Mouse (Mus musculus) embryonic facial prominence, embryonic 10.5 days (tissue): ENCODE data around the gene Ebp. TPM values are rescaled to one million over a fixed set of nuclear protein-coding genes. Genes with fewer than 3 reads are reported as not detected.
A peak's percentile ranks its signal among the peaks of the same experiment; 100 is the strongest.

ENCODE experiments used
- DNase-seq: peaks from one replicate; pipeline ENCODE4 v3.0.0-alpha.2; 2017; ENCODE audit warnings: low spot score
- H3K27ac ChIP-seq: fragments of 300-500 bp; sonication (generic); replicated peaks from 2 replicates; pipeline ENCODE4 v1.5.1; 2016; ENCODE audit warnings: mild to moderate bottlenecking
- H3K27me3 ChIP-seq: fragments of 300-500 bp; sonication (generic); replicated peaks from 2 replicates; pipeline ENCODE4 v1.6.1; 2016; ENCODE audit warnings: low read depth, mild to moderate bottlenecking; ENCODE audit not compliant: poor library complexity, severe bottlenecking
- H3K36me3 ChIP-seq: fragments of 300-500 bp; sonication (generic); replicated peaks from 2 replicates; pipeline ENCODE4 v1.6.1; 2016; ENCODE audit warnings: mild to moderate bottlenecking, moderate library complexity
- H3K4me1 ChIP-seq: fragments of 300-500 bp; sonication (generic); 2 replicates; pipeline ENCODE4 v1.6.1; 2016
- H3K4me3 ChIP-seq: fragments of 300-500 bp; sonication (generic); 2 replicates; pipeline ENCODE4 v1.5.1; 2016; ENCODE audit warnings: mild to moderate bottlenecking, moderate library complexity
- H3K9me3 ChIP-seq: fragments of 300-500 bp; sonication (generic); 2 replicates; pipeline ENCODE4 v1.6.1; 2016; ENCODE audit warnings: mild to moderate bottlenecking
- WGBS: fragments of 180-500 bp; shearing (Covaris S2); methylation state at CpG from one replicate; pipeline ENCODE4 v1.1.7; 2016; 5-methylcytosine and 5-hydroxymethylcytosine counted together
- polyA plus RNA-seq: library from polyadenylated mRNA; unstranded; fragments of >200 nt; fragmentation: Nextera tagmentation; extraction: Ambion mirVana; gene quantifications from 2 replicates; pipeline ENCODE4 v1.2.1, GENCODE M21; 2016

The Ebp gene
- polyA plus RNA-seq = 25.8 and 35.2 TPM in 2 replicates

DNA sequence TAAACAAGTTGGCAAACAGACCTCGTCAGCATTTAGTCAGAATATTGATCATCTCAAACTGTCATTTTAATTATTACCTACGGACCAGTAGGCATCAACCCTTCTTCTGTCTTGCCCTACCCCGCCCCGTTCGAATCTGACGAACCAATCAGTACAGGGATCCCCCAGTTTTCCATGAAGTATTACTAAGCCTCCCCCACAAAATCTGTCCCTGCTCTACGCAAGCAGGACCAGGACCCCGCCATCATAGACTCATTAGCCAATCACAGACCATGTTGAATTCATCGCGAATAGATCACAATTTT lies at the start of gene Ebp:
Gene Ebp, minus strand, starts transcription at position 94 of the 305 bp plus-strand sequence.
- peak within 1 kb of the TSS; percentile 66 for H3K4me3 ChIP-seq
- H3K36me3 ChIP-seq = no peaks in the 10 kb centered on the region
- no peaks in the 10 kb centered on the region for H3K9me3 ChIP-seq
- H3K27me3 ChIP-seq = no peaks in the 10 kb centered on the region
- H3K27ac ChIP-seq = peak within 1 kb of the TSS; percentile 87
- WGBS = 20% methylated on average over 10 of the region's 10 CpGs
- no peak for DNase-seq
- H3K4me1 ChIP-seq = no peaks in the 10 kb centered on the region

DNA sequence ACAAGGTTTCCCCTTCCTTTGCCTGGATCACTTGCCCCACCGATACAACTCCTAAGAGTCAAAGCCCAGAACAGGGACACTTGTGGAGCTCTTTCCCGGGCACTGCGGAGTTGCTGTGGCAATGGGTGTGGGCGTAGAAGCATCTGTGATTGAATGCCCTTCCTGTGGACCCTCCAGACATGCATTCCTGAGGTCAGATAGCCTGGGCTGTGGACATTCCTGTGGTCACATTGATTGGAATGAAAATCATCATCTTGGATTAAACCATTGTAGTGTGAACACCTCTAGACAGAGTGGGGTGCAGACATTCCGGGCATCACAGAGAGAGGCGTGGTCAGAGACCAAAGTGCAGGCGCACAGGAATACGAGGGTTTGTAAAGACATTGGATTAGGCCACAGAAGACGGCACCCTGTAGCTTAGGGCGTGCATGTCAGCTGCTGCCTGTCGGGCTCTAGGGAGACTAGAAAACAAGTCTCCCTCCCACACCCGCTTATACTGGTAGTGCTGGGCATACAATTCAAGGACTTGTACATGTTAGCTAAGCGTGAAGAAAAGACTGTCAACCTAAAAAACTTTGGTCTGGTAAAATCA lies 45.6 kb upstream of the Ebp start:
- Histone ChIP-seq H3K36me3 (peaks cover 21% of the 10 kb centered on the region), H3K27ac (no peak overlapping the region), H3K4me1 (no peaks in the 10 kb centered on the region), H3K27me3 (no peaks in the 10 kb centered on the region), H3K9me3 (no peaks in the 10 kb centered on the region), H3K4me3 (no peak overlapping the region)
- WGBS = 79% methylated on average over 13 of the region's 13 CpGs
- no peak for DNase-seq

DNA sequence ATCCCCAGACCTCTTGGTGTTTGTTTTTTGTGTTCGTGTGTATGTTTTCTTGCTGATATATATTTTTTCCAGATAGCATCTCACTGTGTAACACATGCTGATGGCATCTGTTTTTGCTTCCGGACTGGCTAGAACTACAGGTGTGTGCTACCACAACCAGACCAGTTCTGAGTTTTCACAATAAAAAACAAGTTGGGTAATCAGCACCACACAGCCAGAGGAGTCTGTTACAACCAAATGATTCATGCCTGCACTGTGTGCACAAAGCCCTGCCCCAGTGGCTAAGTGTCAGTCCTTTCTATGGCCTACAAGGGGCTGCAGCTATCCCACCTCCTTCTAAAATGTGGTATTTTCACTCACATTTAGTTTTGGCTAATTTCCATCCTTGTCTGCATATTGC lies 43.4 kb upstream of the Ebp start:
- no peak overlapping the region for H3K27ac ChIP-seq
- H3K4me3 ChIP-seq = no peak overlapping the region
- no peaks in the 10 kb centered on the region for H3K9me3 ChIP-seq
- peaks cover 13% of the 10 kb centered on the region for H3K36me3 ChIP-seq
- no peaks in the 10 kb centered on the region for H3K27me3 ChIP-seq
- DNase-seq = no peak
- no peaks in the 10 kb centered on the region for H3K4me1 ChIP-seq
- 88% methylated on average over 2 of the region's 2 CpGs for WGBS

DNA sequence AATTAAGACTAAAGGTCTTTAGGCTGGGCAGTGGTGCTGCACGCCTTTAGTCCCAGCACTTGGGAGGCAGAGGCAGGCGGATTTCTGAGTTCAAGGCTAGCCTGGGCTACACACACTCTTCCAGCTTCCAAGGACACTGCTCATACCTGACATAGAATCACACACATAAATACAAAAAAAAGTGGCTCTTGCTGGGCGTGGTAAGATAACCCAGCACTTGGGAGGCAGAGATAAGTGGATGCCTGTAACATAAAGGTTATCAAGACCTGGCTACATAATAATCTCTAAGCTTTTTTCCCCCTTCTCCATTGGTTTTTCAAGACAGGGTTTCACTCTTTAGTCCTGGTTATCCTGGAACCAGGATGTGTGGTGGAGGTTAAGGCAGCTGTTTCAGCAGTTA lies 40.3 kb upstream of the Ebp start:
- no peak overlapping the region for H3K4me3 ChIP-seq
- no peaks in the 10 kb centered on the region for H3K9me3 ChIP-seq
- 78% methylated on average over 3 of the region's 3 CpGs for WGBS
- no peaks in the 10 kb centered on the region for H3K27me3 ChIP-seq
- no peak overlapping the region for H3K27ac ChIP-seq
- no peaks in the 10 kb centered on the region for H3K4me1 ChIP-seq
- H3K36me3 ChIP-seq = no peaks in the 10 kb centered on the region
- DNase-seq = no peak

- Histone ChIP-seq H3K4me3 (no peak overlapping the region), H3K4me1 (no peaks in the 10 kb centered on the region), H3K9me3 (no peaks in the 10 kb centered on the region), H3K36me3 (no peaks in the 10 kb centered on the region), H3K27ac (no peak overlapping the region), H3K27me3 (no peaks in the 10 kb centered on the region)
- DNase-seq = no peak
- 75% methylated on average over 4 of the region's 4 CpGs for WGBS
Measured at GRCm38 (mm10) chrX:8230272-8230671, 37.0 kb upstream of the Ebp start.

GRCm38 (mm10) chrX:8223473-8223872 lies 30.2 kb upstream of the Ebp start:
- H3K4me1 ChIP-seq = no peaks in the 10 kb centered on the region
- WGBS = 89% methylated on average over 7 of the region's 7 CpGs
- DNase-seq = no peak

GRCm38 (mm10) chrX:8222678-8223421 lies 29.5 kb upstream of the Ebp start:
- DNase-seq = no peak
- 52% methylated on average over 7 of the region's 7 CpGs for WGBS
- Histone ChIP-seq H3K4me3 (no peak overlapping the region), H3K4me1 (no peaks in the 10 kb centered on the region), H3K27ac (no peak overlapping the region), H3K27me3 (peaks cover 14% of the 10 kb centered on the region), H3K36me3 (no peaks in the 10 kb centered on the region), H3K9me3 (no peaks in the 10 kb centered on the region)

More at GRCm38 (mm10) chrX:8223473-8223872, 30.2 kb upstream of the Ebp start:
- no peaks in the 10 kb centered on the region for H3K9me3 ChIP-seq
- H3K4me3 ChIP-seq = no peak overlapping the region
- H3K27me3 ChIP-seq = peaks cover 10% of the 10 kb centered on the region
- no peaks in the 10 kb centered on the region for H3K36me3 ChIP-seq
- H3K27ac ChIP-seq = no peak overlapping the region

DNA sequence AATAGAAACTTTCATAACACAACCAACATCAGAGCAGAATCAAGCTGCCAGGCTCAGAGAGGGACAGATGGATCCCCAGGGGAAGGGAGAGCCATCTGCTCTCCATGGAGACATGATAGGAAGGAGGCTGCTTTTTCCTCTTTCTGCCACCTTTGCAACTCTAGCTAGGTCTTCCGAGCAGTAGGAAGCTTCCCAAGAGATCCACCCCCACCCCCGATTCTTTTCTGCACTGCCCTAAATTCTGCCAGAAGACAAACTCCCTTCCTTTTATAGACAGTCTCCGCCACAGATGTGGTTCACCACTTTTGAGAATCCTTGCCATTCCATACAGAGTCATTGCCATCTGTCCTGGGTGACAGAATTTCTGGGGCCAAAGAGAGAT lies 29.0 kb upstream of the Ebp start:
- Histone ChIP-seq H3K27me3 (peaks cover 15% of the 10 kb centered on the region), H3K36me3 (no peaks in the 10 kb centered on the region), H3K4me1 (no peaks in the 10 kb centered on the region), H3K9me3 (no peaks in the 10 kb centered on the region), H3K4me3 (no peak overlapping the region), H3K27ac (no peak overlapping the region)
- 68% methylated on average over 3 of the region's 3 CpGs for WGBS
- no peak for DNase-seq

GRCm38 (mm10) chrX:8219651-8220050 lies 26.3 kb upstream of the Ebp start:
- DNase-seq = no peak
- Histone ChIP-seq H3K4me3 (no peak overlapping the region), H3K27ac (no peak overlapping the region), H3K27me3 (peaks cover 15% of the 10 kb centered on the region), H3K36me3 (no peaks in the 10 kb centered on the region), H3K9me3 (no peaks in the 10 kb centered on the region), H3K4me1 (no peaks in the 10 kb centered on the region)
- 32% methylated on average over 8 of the region's 8 CpGs for WGBS

DNA sequence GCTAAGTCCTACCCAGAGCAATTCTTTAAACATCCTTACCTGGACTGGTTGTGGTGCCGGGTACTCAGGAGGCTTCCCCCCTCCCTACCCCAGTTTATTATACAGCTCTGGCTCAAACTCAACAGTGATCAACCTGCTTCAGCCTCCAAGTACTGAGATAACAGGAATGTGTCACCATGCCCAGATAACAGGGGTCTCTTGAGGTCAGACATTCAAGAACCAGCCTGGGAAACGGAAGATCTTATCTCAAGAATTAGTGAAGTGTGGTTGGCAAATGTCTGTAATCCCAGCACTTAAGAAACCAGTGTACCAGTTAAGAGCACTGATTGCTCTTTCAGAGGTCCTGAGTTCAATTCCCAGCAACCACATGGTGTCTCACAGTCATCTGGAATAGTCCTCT lies 24.8 kb upstream of the Ebp start:
- Histone ChIP-seq H3K27me3 (peaks cover 15% of the 10 kb centered on the region), H3K9me3 (no peaks in the 10 kb centered on the region), H3K4me1 (no peaks in the 10 kb centered on the region), H3K27ac (no peak overlapping the region), H3K4me3 (no peak overlapping the region), H3K36me3 (no peaks in the 10 kb centered on the region)
- 55% methylated on average over 2 of the region's 2 CpGs for WGBS
- DNase-seq = no peak

GRCm38 (mm10) chrX:8217383-8217782 lies 24.1 kb upstream of the Ebp start:
- 34% methylated on average over 6 of the region's 6 CpGs for WGBS
- DNase-seq = no peak
- no peaks in the 10 kb centered on the region for H3K4me1 ChIP-seq

DNA sequence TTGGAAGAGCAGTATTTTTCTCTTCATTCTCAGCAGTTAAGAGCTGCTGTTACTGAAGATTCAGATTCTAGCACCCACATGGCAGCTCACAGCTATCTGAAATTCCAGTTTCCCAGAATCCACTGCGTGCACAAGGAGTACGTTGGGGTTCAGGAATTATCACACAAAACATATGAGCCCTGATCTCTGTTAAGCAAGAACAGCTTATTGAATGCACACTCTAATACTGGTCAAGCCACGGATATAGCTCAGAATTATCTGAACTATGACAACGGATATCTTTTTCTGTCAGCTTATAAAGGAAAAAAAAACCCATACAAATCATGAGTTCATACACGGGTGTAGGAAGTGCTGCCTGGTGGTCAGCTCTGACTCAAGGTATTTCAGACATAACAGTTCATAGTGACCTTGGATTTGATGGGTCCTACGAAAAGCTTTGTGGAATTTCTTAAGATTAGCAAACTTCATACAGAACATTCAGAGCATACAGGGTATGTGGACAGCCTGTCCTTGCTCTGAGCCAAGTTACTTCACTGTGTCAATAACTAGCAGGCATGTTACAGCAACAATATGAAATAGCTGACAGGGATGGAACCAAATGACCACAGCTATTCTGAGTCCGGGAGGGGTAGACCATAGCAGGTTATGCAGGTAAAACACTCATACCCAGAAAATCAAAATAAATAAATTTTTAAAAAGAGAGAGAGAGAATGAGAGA lies 18.3 kb upstream of the Ebp start:
- Histone ChIP-seq H3K9me3 (no peaks in the 10 kb centered on the region), H3K36me3 (no peaks in the 10 kb centered on the region), H3K4me3 (no peak overlapping the region), H3K27me3 (no peaks in the 10 kb centered on the region), H3K4me1 (no peaks in the 10 kb centered on the region), H3K27ac (no peak overlapping the region)
- no peak for DNase-seq
- 80% methylated on average over 7 of the region's 7 CpGs for WGBS

More at GRCm38 (mm10) chrX:8217383-8217782, 24.1 kb upstream of the Ebp start:
- Histone ChIP-seq H3K9me3 (no peaks in the 10 kb centered on the region), H3K4me3 (no peak overlapping the region), H3K27ac (no peak overlapping the region), H3K36me3 (no peaks in the 10 kb centered on the region), H3K27me3 (peaks cover 15% of the 10 kb centered on the region)

- WGBS = 71% methylated on average over 2 of the region's 2 CpGs
- Histone ChIP-seq H3K27ac (no peak overlapping the region), H3K4me3 (no peak overlapping the region), H3K27me3 (no peaks in the 10 kb centered on the region), H3K36me3 (no peaks in the 10 kb centered on the region), H3K9me3 (no peaks in the 10 kb centered on the region), H3K4me1 (0 out of 2 replicates have a peak, but pooled peaks cover 3% of the 10 kb centered on the region)
- no peak for DNase-seq
Measured at GRCm38 (mm10) chrX:8209720-8210119, 16.4 kb upstream of the Ebp start.
